Mouse (Mus musculus) C2C12 (cell line): ENCODE results near the gene Dennd4a. TPM values are rescaled to one million over a fixed set of nuclear protein-coding genes. Genes with fewer than 3 reads are reported as not detected.

Source experiments
- H3K27me3 ChIP-seq: one replicate; pipeline ENCODE4 v1.6.1; 2011; ENCODE audit not compliant: control insufficient read depth, insufficient read depth, insufficient read length
- H3K36me3 ChIP-seq: one replicate; pipeline ENCODE4 v1.6.1; 2011; ENCODE audit not compliant: control insufficient read depth, insufficient read depth
- H3K4me3 ChIP-seq: one replicate; pipeline ENCODE4 v1.5.1; 2011; ENCODE audit warnings: mild to moderate bottlenecking, control low read depth; ENCODE audit not compliant: poor library complexity, insufficient read depth, severe bottlenecking
- H3K79me2 ChIP-seq: one replicate; pipeline ENCODE4 v1.6.1; 2011; ENCODE audit not compliant: control insufficient read depth, insufficient read depth
- H3K79me3 ChIP-seq: one replicate; pipeline ENCODE4 v1.6.1; 2011; ENCODE audit warnings: low read depth, control low read depth
- H3ac ChIP-seq: one replicate; pipeline ENCODE3; 2011; ENCODE audit warnings: low read depth; ENCODE audit not compliant: control insufficient read depth, insufficient read length
- CEBPB ChIP-seq: IDR thresholded peaks from one replicate; pipeline ENCODE4 v1.6.1; 2011; ENCODE audit warnings: low read depth, mild to moderate bottlenecking, control low read depth, moderate library complexity
- CTCF ChIP-seq: IDR thresholded peaks from one replicate; pipeline ENCODE4 v1.5.1; 2011; ENCODE audit not compliant: control insufficient read depth, insufficient read depth, insufficient read length
- FOSL1 ChIP-seq: IDR thresholded peaks from one replicate; pipeline ENCODE4 v1.8.0; 2011; ENCODE audit warnings: mild to moderate bottlenecking, low read length; ENCODE audit not compliant: poor library complexity, insufficient read depth, severe bottlenecking
- MAX ChIP-seq: IDR thresholded peaks from one replicate; pipeline ENCODE4 v1.6.1; 2011; ENCODE audit warnings: mild to moderate bottlenecking, control low read depth
- MYOD1 ChIP-seq: IDR thresholded peaks from one replicate; pipeline ENCODE4 v1.6.1; 2011; ENCODE audit warnings: low read depth; ENCODE audit not compliant: control insufficient read depth, insufficient read length
- MYOG ChIP-seq: IDR thresholded peaks from one replicate; pipeline ENCODE4 v1.6.1; 2011; ENCODE audit not compliant: control insufficient read depth, insufficient read length; ENCODE audit errors: extremely low read depth
- USF1 ChIP-seq: IDR thresholded peaks from one replicate; pipeline ENCODE4 v1.6.1; 2011; ENCODE audit warnings: low read depth, mild to moderate bottlenecking, control low read depth, moderate library complexity
- polyA plus RNA-seq: library from polyadenylated mRNA; unstranded; fragments of >200 nt; fragmentation: generic; extraction: Trizol; gene quantifications from one replicate; pipeline ENCODE4 v1.2.1, GENCODE M21; 2012; ENCODE audit warnings: missing spikeins

The Dennd4a gene
- polyA plus RNA-seq, 1 experiment = 1.3 TPM

DNA sequence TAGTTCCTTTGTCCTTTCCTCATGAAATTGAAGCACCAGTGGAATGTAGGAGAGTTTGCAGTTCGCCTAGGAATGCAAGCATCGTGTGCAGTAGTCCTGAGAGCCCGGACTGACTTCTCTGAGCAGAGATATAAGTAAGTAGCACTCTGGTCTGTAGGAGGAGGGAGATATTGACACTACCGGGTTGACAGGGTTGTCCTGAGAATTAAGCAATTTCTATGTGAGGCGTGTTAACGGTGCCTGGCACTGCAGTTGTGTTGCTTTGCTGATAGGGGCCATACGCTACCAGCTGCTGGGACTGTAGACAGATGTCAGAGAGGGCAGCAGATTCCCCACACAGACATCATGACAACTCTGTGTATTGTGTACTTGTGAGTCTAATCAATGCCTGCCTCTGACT lies 142.1 kb downstream of the Dennd4a start:
- no peaks in the 10 kb centered on the region for H3K36me3 ChIP-seq
- H3ac ChIP-seq = no peak overlapping the region
- peaks cover 53% of the 10 kb centered on the region for H3K27me3 ChIP-seq
- H3K79me2 ChIP-seq = no peaks in the 10 kb centered on the region
- TF ChIP-seq MYOD1 (no peak), MAX (no peak)
- H3K4me3 ChIP-seq = no peak overlapping the region
- no peaks in the 10 kb centered on the region for H3K79me3 ChIP-seq

- no peaks in the 10 kb centered on the region for H3K36me3 ChIP-seq
These were observed 145.2 kb downstream of the Dennd4a start for GRCm38 (mm10) chr9:64956337-64956736.

DNA sequence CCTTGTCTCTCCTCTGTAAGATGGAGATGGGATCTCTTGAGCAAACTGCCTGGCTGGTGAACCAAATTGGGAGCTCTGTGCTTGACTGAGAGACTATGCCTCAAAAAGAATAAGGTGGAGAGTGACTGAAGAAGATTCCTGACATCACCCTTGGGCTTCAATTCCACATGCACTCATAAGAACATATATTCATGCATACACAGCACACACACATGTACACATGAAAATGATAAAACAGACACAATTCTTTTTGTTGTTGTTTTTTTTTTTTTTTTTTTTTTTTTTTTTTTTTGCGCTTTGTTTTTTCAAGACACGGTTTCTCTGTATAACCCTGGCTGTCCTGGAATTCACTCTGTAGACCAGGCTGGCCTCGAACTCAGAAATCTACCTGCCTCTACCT lies 146.1 kb downstream of the Dennd4a start:
- peaks cover 15% of the 10 kb centered on the region for H3K79me2 ChIP-seq
- H3K36me3 ChIP-seq = peaks cover 3% of the 10 kb centered on the region
- H3K27me3 ChIP-seq = peaks cover 15% of the 10 kb centered on the region

More at GRCm38 (mm10) chr9:64956337-64956736, 145.2 kb downstream of the Dennd4a start:
- peaks cover 24% of the 10 kb centered on the region for H3K27me3 ChIP-seq
- no peak overlapping the region for H3K4me3 ChIP-seq
- H3ac ChIP-seq = no peak overlapping the region
- TF ChIP-seq CEBPB = no peak
- TF ChIP-seq MAX = no peak
- no peak for TF ChIP-seq USF1
- no peak for TF ChIP-seq MYOG
- TF ChIP-seq MYOD1 = no peak
- TF ChIP-seq CTCF = no peak
- no peak for TF ChIP-seq FOSL1
- H3K79me3 ChIP-seq = peaks cover 3% of the 10 kb centered on the region
- H3K79me2 ChIP-seq = peaks cover 5% of the 10 kb centered on the region

DNA sequence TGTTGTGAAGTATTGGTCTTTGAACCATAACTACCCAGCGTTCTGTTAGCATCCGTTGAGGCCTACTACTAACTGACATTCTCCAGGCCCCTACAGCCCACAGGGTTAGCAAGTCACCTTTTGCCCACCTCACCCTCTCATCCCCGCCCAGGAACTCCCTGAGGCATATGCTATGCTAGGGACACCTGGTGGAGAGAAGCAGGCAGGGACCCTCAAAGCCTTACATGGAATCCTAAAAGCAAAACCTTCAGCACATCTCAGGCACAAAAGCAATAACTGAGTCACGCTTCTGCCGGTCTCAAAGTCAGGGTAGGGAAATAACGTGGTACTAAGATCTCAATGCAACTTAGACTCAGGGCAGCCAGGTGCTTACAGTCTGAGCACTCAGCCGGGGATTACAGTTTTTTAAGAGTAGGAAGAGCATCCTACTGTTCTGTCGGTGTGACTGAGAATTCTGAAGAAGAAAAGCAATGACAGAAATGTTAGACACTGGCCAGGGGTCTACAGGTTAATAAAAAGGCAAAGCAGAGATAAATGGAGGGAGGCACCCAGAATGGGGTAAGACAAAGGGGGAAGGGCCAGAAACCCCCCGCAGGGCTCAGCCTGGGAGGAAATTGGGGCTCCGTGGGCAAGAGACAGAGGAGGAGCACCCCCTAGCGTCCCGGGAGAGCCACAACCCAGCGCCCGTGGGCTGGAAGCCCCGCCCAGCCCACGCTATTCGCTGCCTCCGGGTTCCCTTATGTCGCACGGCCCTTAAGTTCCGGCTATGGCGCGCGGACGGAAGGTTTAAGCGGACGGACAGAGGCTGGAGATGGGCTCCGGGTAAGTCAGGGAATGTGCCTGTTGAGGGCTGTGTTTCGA lies 149.2 kb downstream of the Dennd4a start, which contains the start of gene Ints14:
Gene Ints14, plus strand, starts transcription at position 789 of the 861 bp plus-strand sequence.
- Histone ChIP-seq H3K79me2 (peaks cover 32% of the 10 kb centered on the region), H3K4me3 (peak within 1 kb of the TSS; percentile 43), H3K27me3 (no peaks in the 10 kb centered on the region), H3K36me3 (peaks cover 14% of the 10 kb centered on the region), H3K79me3 (peaks cover 10% of the 10 kb centered on the region), H3ac (peak within 1 kb of the TSS; percentile 90)
- no peak for TF ChIP-seq USF1
- TF ChIP-seq CTCF = peak; percentile 90
- TF ChIP-seq MYOD1 = no peak
- TF ChIP-seq MAX = peak; percentile 52
- TF ChIP-seq CEBPB = no peak
- TF ChIP-seq MYOG = no peak
- TF ChIP-seq FOSL1 = no peak

More for the DNA sequence above, 146.1 kb downstream of the Dennd4a start:
- TF ChIP-seq CTCF = no peak
- no peak for TF ChIP-seq MAX
- no peak for TF ChIP-seq USF1
- no peak for TF ChIP-seq FOSL1
- TF ChIP-seq MYOG = no peak
- TF ChIP-seq MYOD1 = no peak
- no peak for TF ChIP-seq CEBPB
- no peak overlapping the region for H3K4me3 ChIP-seq
- no peak overlapping the region for H3ac ChIP-seq
- H3K79me3 ChIP-seq = peaks cover 8% of the 10 kb centered on the region

- H3K79me2 ChIP-seq = peaks cover 32% of the 10 kb centered on the region
- peaks cover 10% of the 10 kb centered on the region for H3K79me3 ChIP-seq
- peak overlapping the region; percentile 90 for H3ac ChIP-seq
- H3K4me3 ChIP-seq = peak overlapping the region; percentile 43
- no peak for TF ChIP-seq CTCF
- TF ChIP-seq CEBPB = no peak
- TF ChIP-seq MYOG = no peak
- TF ChIP-seq FOSL1 = no peak
- TF ChIP-seq MYOD1 = no peak
- no peak for TF ChIP-seq USF1
- no peak for TF ChIP-seq MAX
- H3K36me3 ChIP-seq = peaks cover 19% of the 10 kb centered on the region
- H3K27me3 ChIP-seq = no peaks in the 10 kb centered on the region
These were observed 149.8 kb downstream of the Dennd4a start for GRCm38 (mm10) chr9:64960978-64961320.

Other genes starting within 250 kb of the Dennd4a start
- gene Rab11a, start 73.6 kb upstream of the Dennd4a start, polyA plus RNA-seq = 92.7 TPM
- not detected for gene Slc24a1, start 140.3 kb downstream of the Dennd4a start, polyA plus RNA-seq
- 20.5 TPM for gene Ints14, start 149.6 kb downstream of the Dennd4a start, polyA plus RNA-seq
- gene Hacd3, start 210.4 kb downstream of the Dennd4a start, polyA plus RNA-seq = 22.9 TPM
- gene Dpp8, start 221.1 kb downstream of the Dennd4a start, polyA plus RNA-seq = 15.5 TPM